Mouse (Mus musculus): ENCODE results near the gene St5.

St5 gene

GRCm38 (mm10) chr7:109484221-109484620 is 219.2 kb downstream of the St5 start:
- DNase-seq (ENCODE audit: low spot score), result no peak

- DNase-seq (ENCODE audit: low spot score), result peak; percentile 22
These were observed 222.6 kb downstream of the St5 start for GRCm38 (mm10) chr7:109480765-109481197.

- DNase-seq (ENCODE audit: low spot score), result no peak
These were observed 225.5 kb downstream of the St5 start for GRCm38 (mm10) chr7:109477926-109478325.
